Mouse (Mus musculus): ENCODE measurements at regions not wholly inside any gene's neighbourhood (a gene's known extent, or its start where the extent isn't known, plus 50 kb on each side); places are given as distances from the start of the nearest gene placed in this dataset.

GRCm38 (mm10) chr4:82048171-82048570 is 605.6 kb upstream of the Mpdz start:
- no peak for TF ChIP-seq GATA1 (IDR thresholded peaks at IDR 0.05; ENCODE audit: borderline replicate concordance, low read length)
- no peak for TF ChIP-seq FLI1 (IDR thresholded peaks at IDR 0.05; ENCODE audit: low read length)
